Mouse (Mus musculus) embryonic facial prominence, embryonic 10.5 days (tissue): ENCODE measurements around the gene Tsr1. TPM values are rescaled to one million over a fixed set of nuclear protein-coding genes. Genes with fewer than 3 reads are reported as not detected.

Experiments
- DNase-seq: peaks from one replicate; pipeline ENCODE4 v3.0.0-alpha.2; 2017; ENCODE audit warnings: low spot score
- H3K27ac ChIP-seq: fragments of 300-500 bp; sonication (generic); replicated peaks from 2 replicates; pipeline ENCODE4 v1.5.1; 2016; ENCODE audit warnings: mild to moderate bottlenecking
- H3K27me3 ChIP-seq: fragments of 300-500 bp; sonication (generic); replicated peaks from 2 replicates; pipeline ENCODE4 v1.6.1; 2016; ENCODE audit warnings: low read depth, mild to moderate bottlenecking; ENCODE audit not compliant: poor library complexity, severe bottlenecking
- H3K36me3 ChIP-seq: fragments of 300-500 bp; sonication (generic); replicated peaks from 2 replicates; pipeline ENCODE4 v1.6.1; 2016; ENCODE audit warnings: mild to moderate bottlenecking, moderate library complexity
- H3K4me1 ChIP-seq: fragments of 300-500 bp; sonication (generic); 2 replicates; pipeline ENCODE4 v1.6.1; 2016
- H3K4me3 ChIP-seq: fragments of 300-500 bp; sonication (generic); 2 replicates; pipeline ENCODE4 v1.5.1; 2016; ENCODE audit warnings: mild to moderate bottlenecking, moderate library complexity
- H3K9me3 ChIP-seq: fragments of 300-500 bp; sonication (generic); 2 replicates; pipeline ENCODE4 v1.6.1; 2016; ENCODE audit warnings: mild to moderate bottlenecking
- WGBS: fragments of 180-500 bp; shearing (Covaris S2); methylation state at CpG from one replicate; pipeline ENCODE4 v1.1.7; 2016; 5-methylcytosine and 5-hydroxymethylcytosine counted together
- microRNA-seq: library from miRNA; unstranded; fragments of <30 nt; microRNA quantifications from one replicate; pipeline ENCODE4, GENCODE M21; 2017
- polyA plus RNA-seq: library from polyadenylated mRNA; unstranded; fragments of >200 nt; fragmentation: Nextera tagmentation; extraction: Ambion mirVana; gene quantifications from 2 replicates; pipeline ENCODE4 v1.2.1, GENCODE M21; 2016

Gene Tsr1
- polyA plus RNA-seq, 1 experiment from 2014 or later: 52.9 TPM

DNA sequence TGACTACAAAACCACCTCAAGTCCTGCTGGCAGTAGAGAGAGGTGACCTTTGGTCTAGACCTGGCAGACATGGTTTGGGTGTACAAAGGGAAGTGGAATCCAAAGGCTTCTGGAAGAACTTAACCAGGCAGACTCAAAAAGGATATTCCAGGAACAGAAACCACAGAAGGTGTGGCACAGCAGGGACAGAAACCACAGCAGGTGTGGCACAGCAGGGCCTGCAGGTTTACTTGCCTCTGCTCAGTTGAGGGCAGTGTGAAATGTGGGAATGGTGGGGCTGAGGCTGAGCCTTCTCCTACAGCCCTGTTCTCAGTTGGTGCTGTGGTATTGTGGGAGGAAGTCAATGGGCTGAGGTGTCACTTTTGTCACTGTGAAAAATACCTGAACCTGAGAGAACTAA lies 57.0 kb downstream of the Tsr1 start:
- no peak for DNase-seq
- Histone ChIP-seq H3K4me3 (no peak overlapping the region), H3K36me3 (peaks cover 68% of the 10 kb centered on the region), H3K4me1 (no peaks in the 10 kb centered on the region), H3K27me3 (no peaks in the 10 kb centered on the region), H3K9me3 (no peaks in the 10 kb centered on the region), H3K27ac (no peak overlapping the region)

DNA sequence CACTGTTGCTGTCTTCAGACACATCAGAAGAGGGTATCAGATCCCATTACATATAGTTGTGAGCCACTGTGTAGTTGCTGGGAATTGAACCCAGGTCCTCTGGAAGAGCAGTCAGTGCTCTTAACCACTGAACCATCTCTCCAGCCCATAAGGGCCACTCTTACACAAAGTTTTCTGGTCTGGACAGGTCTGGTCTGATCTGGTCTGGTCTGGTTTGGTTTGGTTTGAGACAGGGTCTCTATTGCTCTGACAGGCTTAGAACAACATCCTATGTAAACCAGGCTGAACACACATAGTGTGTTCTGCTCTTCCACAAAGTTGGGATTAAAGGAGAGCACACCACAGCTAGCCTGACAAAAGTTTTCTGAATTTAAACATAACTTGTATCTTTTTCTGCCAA lies 58.1 kb downstream of the Tsr1 start:
- H3K27ac ChIP-seq: no peak overlapping the region
- peaks cover 64% of the 10 kb centered on the region for H3K36me3 ChIP-seq
- H3K4me1 ChIP-seq: no peaks in the 10 kb centered on the region
- H3K27me3 ChIP-seq: no peaks in the 10 kb centered on the region
- no peaks in the 10 kb centered on the region for H3K9me3 ChIP-seq
- DNase-seq: no peak
- no peak overlapping the region for H3K4me3 ChIP-seq

DNA sequence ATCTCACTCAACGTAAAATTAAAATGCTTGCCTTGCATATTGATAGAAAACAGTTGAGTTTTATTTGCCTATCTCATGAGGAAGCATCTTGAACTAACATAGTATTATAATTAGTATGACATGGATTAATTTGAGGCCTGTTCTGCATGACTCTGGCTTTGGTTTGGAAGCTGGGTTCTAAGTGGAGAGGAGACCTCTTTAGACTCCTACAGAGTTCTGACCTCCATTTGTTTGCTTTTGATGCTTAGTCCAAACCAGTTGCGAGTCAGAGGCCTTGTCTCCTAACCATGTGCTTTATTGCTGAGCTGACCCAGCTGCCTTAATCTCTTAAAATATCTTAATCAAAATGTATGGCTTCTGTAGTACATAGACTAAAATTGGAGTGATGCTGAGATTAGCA lies 59.7 kb downstream of the Tsr1 start:
- no peaks in the 10 kb centered on the region for H3K9me3 ChIP-seq
- no peaks in the 10 kb centered on the region for H3K4me1 ChIP-seq
- 96% methylated on average over 2 of the region's 2 CpGs for WGBS
- peaks cover 49% of the 10 kb centered on the region for H3K36me3 ChIP-seq
- no peak for DNase-seq
- no peak overlapping the region for H3K4me3 ChIP-seq
- H3K27ac ChIP-seq: no peak overlapping the region
- H3K27me3 ChIP-seq: no peaks in the 10 kb centered on the region

Small RNA genes lying within 50 kb of the gene (microRNA-seq; reads per million reads assigned to microRNA genes)
- not detected for gene Mir6926

Other genes starting within 250 kb of the Tsr1 start
- 29.0 and 32.3 TPM in 2 replicates for gene Cluh, start 248.6 kb upstream of the Tsr1 start, polyA plus RNA-seq
- 48.2 and 52.3 TPM in 2 replicates for gene Pafah1b1, start 173.4 kb upstream of the Tsr1 start, polyA plus RNA-seq
- gene Mettl16, start 127.2 kb upstream of the Tsr1 start, polyA plus RNA-seq: 73.0 and 73.7 TPM in 2 replicates
- gene Mnt, start 67.2 kb upstream of the Tsr1 start, polyA plus RNA-seq: 5.2 and 5.3 TPM in 2 replicates
- gene Sgsm2, start 1.0 kb upstream of the Tsr1 start, polyA plus RNA-seq: 4.4 and 4.7 TPM in 2 replicates
- 19.5 and 21.0 TPM in 2 replicates for gene Smg6, start 27.8 kb downstream of the Tsr1 start, polyA plus RNA-seq
- 15.4 and 17.7 TPM in 2 replicates for gene Srr, start 27.9 kb downstream of the Tsr1 start, polyA plus RNA-seq